Mouse (Mus musculus) kidney, postnatal 4 days (tissue): ENCODE results near the gene Slc9a3r1.

ENCODE experiments used
- DNase-seq, 2 experiments: peaks; one replicate each; pipeline ENCODE4 v3.0.0; 2021; ENCODE audit warnings: mixed read lengths in 2 of 2

The Slc9a3r1 gene

GRCm38 (mm10) chr11:115192180-115192579, 29.0 kb downstream of the Slc9a3r1 start:
- peak; percentile 68 to 80 for DNase-seq

DNA sequence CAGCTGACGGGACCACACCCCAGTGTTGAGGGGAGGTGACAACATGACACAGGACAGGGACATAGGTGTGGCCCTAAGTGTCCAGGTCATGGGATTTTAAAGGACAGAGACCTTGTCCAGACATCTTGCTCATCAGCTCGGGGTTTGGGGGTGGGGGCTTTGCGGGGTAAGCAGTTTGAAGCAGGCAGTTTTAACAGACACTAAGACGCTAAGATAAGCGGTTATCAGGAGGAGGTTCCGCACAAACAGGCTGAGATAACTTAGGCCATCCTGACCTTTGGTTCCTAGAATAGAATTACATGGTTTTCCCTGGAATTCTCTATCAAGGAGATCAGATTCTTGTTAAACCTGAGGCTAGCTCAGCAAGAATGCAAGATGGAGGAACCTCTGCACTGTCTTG, 31.6 kb downstream of the Slc9a3r1 start:
- DNase-seq: no peak

DNA sequence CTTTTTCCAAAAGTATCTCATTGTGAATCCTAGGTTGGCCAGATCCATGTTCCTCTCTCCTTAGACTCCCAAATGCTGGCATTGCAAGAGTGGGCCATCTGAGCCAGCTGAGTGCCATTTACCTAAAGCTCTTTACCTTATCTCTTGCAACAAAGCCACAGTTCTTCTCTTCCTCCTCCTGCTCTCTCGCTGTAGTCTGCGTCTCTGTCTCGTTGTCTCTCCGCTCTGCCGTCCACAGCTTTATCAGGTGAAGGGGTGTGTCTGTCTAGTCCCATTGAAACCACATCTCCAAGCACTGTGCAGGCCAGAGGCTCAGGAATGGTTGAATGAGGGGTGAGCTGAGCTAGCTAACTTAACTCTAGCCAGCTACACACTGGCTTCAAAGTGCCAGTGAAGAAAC, 32.8 kb downstream of the Slc9a3r1 start:
- no peak for DNase-seq

- DNase-seq: no peak
These were observed 34.4 kb downstream of the Slc9a3r1 start for GRCm38 (mm10) chr11:115197558-115197957.

DNA sequence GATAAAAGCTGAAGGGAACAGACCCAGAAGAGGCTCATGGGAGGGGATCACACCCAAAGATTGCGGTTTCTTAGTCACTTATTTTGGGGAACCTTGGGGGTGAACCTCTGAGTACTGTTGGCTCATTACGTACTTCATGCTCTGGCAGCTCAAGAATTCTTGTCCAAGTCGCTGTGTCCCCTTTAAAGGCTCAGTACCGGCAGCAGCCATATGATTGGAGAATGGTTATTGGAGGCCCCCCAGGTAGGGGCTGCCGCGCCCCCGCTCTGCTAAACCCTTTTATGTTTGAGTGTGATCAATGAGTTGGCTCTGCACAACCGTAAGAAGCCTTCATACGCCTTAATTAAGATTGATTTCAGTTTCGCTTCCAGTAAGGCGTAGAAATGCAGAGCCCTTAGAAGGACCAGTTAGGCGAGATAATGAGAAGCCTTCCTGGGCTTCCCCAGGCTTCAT, 35.8 kb downstream of the Slc9a3r1 start:
- DNase-seq: no peak

GRCm38 (mm10) chr11:115200520-115200919, 37.4 kb downstream of the Slc9a3r1 start:
- no peak for DNase-seq

DNA sequence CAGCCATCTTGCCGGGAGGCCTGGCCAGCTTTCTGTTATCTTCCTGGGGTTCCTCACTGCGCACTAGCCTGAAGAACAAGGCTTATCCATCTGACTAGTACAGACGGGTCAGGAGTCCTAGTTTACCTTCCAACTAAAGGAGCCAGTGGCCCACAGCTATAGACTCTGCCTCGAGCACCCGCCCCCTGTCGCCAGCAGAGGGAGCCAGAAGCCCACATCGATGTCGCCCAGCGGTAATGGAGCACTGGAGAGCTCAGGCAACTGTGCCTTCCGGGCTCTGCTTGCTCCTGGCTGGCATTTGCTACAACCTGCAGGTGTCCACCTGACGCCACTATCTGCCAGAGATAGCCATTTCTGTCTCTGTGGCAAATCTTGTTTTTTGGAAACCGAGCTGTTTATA, 39.2 kb downstream of the Slc9a3r1 start:
- peak; percentile 87 to 90 for DNase-seq

DNA sequence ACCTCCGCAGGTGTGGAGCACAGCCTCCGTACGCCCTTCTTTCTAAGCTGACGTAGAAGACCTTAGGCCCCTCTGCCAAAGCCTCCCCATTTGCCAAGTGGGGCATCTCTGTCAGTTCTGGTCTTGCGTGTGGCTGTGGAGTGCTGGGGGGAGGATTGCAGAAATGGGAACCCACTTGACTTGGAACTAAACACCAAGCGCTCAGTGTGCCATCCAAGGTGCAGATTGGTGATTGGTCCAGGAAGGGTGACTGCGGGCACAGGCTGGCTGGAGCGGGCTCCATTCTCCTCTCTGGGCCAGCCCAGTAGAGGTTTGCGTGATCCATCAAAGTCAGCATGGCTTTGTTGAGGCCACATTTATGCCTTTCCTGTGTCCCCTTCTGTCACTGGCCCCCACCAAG, 39.6 kb downstream of the Slc9a3r1 start:
- DNase-seq: no peak

DNA sequence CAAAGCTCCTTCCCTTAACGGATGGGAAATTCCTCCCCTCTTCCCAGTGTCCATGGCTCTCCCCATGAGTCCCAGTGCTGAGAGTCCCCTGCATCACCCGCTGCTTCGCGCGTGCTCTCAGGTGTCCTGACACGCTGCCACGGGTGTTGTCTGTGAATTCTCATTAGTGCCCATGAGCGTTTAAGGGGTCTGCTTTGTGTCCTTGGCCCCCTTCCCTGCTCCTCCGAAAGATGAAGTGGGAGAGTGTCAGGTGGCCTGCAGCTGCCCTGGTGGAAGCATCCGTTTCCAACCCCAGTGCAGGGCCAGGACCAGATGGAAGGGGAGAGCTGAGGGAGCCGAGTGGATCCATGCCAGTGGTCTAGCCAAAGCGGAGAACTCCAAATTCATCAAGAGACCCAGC, 45.0 kb downstream of the Slc9a3r1 start:
- no peak for DNase-seq

GRCm38 (mm10) chr11:115208776-115209732, 45.9 kb downstream of the Slc9a3r1 start:
- no peak for DNase-seq

DNA sequence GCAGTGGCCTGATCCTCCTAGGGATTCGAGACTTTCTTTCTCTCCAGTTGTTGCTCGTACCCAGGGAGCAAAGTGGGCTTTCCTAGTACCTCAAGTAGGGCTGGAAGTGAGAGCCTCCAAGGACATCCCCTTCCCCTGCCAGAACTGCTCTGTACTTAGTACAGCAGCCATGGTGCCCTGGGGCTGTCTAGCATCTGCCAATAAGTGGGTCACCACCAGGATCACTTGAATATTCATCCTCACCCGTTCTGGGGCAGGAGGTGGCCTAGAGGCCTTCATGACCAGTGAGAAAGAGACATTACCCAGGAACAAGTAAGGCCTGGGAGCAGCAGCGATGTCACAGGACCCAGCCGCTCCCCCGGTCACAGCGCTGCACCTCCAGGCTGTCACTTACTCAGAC, 46.8 kb downstream of the Slc9a3r1 start:
- DNase-seq: no peak

DNA sequence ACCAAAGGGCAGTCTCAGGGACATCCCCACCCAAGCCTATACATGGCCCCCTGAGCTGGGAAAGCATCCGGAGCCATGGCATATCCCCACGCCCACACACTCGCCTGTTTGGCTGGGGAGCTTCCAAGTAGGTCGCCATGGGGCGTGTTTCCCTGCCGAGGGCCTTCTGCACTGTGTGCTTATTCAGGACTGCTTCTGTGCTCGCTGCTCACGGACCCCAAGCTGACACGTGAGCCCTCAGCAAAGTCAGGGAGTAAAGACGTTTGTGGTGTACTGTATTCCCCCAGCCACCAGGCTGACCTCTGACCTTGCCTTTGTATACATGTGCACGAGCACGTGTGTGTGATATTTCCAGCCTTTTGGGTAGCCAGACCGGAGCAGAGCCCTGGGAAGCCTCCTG, 49.0 kb downstream of the Slc9a3r1 start:
- DNase-seq: no peak

DNA sequence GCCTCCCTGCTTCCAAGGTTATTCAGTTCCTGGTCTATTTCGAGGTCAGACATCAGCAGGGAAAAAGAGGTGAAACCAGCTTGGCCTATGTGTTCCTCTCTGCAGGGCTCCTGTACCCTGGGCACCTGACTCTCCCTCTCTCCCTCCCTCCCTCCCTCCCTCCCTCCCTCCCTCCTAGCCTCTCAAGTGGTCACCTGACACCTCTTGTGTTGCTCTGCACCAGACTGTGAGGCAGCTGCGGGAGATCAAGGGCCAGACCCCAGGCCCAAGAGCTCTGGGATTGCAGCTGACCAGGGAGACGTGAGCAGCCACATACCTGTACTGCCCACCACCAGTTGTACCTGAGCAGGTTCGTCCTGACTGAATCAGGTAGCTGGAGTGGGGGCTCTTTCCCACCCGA, 52.0 kb downstream of the Slc9a3r1 start:
- DNase-seq: no peak

DNA sequence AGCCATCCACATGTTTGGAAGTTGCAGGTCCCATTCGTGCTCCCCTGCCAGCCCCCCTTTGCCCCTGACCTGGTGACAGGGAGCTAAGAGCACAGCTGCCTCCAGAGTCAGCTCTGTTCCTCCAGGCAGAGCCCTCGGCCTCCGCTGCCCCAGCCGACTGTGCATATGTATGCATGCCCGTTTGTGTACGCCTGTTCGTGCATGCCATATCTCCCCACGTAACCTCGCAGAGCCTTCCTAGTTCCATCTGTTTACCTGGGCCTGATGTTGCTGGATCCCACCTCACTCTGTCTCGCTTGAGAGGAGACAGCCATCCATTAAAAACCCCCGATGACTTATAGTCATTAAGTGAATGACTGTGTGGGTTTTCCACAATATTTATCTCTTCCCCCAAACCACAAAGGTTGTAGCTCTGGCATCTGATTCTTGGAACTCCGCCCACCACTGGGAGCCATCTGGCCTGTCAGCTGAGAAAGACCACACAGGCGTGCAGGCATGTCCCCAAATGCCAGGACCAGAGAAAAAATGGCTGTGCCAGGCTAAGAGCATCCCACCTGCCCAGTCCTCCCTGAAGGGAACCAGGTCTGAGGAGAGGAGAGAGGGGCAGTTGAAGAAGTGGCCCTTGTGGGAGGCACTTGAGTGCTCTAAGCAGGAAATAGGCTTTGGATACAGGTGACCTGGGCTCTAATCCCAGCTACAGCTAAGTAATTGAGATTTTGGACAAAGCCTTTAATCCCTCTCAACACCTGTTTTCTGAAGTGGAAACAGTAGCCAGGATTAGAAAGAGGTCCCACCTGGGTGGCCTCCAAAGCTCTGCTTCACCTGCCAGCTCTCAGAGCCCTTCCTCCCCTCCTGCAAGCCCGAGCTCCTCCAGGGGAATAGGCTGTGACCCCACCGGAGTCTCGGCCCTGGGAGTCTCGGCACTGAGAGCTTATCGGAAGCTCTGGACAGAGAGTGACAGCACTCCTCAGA, 54.6 kb downstream of the Slc9a3r1 start:
- DNase-seq: no peak

DNA sequence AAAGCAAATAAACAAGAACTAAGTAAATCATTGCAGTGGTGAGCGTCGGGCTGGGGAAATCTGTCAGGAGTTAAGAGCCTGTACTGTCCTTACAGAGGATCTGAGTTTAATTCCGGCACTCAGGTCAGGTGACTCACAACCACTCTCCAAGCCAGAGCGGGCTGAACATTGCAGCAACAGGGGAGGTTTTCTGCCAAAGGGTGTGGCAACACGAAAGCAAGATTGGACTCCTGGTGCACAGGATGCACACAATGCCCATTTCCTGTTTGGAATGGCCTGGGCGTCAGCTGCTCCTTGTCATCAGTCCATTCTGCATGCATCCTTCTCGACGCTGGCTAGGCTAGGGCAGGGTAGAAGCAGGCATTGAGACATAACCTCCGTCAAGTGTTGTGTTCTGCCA, 56.1 kb downstream of the Slc9a3r1 start:
- peak in 1 of 2 experiments; percentile 18 for DNase-seq

DNA sequence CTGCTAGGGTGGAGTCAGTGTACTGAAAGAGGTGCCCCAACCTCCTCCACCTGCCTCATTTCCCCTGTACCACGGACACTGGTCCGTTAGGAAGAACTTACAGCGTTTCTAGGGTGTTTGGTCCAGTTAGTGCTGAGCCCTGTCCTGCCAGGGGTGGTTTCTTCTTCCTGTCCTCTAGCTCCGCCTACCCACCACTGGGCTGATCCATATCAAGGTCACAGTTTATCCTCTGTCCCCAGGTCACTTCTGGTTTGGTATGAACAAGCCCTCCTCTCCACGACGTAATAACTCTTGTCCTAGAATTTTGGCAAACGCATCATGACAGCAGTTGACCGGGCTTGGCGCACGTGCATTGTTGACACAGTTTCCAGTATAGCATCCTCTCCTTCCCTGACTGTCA, 56.5 kb downstream of the Slc9a3r1 start:
- DNase-seq: no peak

GRCm38 (mm10) chr11:115222077-115222476, 58.9 kb downstream of the Slc9a3r1 start:
- DNase-seq: peak; percentile 60 to 72

DNA sequence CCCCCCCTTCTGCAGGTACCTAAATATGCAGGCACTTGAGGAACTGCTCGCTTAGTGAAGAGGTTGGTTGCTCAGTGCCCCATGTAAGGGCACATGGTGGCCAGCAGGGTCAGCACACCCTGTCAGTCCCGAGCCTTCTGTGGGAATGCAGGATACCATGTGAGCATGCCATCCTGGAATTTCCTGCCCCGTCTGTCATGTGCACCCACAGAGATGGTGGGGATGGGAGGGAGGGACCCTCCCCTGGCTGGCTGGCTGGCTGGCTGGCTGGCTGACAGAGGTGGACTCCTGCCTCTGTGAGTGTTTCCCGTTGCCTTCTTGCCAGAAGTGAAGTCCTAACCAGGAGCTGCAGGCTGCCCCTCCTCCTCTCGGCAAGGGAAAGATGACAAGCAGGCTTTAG, 59.4 kb downstream of the Slc9a3r1 start:
- peak in 1 of 2 experiments; percentile 39 for DNase-seq

DNA sequence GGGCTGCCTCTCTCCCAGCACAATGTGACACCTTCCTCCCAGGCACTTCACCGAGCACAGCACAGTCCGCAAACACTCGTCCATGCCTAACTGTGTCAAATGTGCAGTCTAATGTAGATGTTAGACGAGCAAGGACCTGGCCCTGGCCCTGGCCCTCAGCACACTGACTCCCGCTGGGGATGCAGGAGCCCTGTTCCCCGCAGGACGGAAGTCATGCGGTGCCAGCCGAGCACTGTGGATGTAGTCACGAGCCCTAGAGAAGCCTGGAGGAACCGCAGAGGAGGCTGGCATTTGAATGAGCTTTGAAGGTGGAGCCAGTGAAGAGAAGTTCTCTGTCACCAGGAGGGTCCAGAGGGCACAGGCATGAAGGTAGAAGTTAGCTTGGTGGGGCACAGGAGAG, 60.3 kb downstream of the Slc9a3r1 start:
- DNase-seq: no peak

- no peak for DNase-seq
These were observed 60.7 kb downstream of the Slc9a3r1 start for GRCm38 (mm10) chr11:115223877-115224276.

DNA sequence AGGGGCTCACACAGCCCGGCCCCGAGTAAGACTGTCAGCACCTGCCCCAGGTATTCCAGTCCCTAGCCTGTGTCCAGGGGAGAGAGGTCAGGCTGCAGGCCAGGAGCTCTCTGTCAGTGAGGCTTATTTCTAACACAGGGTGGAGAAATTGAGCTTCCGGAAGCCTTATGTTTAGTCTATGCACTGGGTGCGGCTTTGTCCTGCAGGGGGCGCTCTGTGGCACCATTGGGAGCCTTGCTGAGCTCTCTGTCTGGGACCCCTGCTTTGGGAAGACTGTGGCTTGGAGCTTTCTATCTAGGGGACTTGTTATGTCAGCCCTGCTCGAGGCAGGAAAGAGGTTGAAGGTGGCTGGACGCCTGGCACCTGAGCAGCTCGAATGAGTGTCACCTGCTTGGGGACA, 61.7 kb downstream of the Slc9a3r1 start:
- DNase-seq: peak; percentile 83 to 86

- DNase-seq: no peak
These were observed 62.2 kb downstream of the Slc9a3r1 start for GRCm38 (mm10) chr11:115225301-115225700.

DNA sequence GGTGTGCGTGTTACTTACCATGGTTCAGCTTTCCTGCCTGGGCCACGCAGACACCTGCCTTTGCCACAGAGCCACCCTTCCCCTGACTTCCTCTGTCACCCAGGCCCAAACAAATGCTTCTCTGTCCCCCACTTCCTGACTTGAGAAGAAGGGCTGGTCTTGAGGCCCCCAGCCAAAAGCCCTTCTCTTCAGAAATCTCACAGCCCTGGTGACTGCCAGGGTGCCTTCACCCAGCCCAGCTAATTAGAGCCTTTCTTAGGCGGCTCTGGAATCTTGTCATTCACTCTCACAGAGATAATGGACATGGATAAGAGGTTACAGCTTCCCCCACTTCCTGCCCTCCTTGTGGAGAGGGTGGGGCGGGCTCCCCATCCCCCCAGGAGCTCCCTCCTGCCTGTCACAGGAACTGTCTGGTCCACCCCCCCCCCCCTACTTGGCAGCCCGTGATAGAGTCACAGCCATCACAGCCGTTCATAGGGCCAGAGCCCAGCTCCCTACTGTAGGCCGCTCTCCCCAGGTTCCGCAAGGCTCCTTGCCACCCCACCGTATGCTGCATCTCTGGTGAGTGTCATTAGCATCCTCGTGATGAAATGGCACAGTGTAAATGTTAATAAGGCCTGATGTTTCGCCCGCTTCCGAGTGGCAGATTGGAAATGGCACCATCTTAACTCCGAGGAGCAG, 63.8 kb downstream of the Slc9a3r1 start:
- no peak for DNase-seq
